Mouse (Mus musculus): Measurements from ENCODE around the gene Micu1.

Gene Micu1

GRCm38 (mm10) chr10:59809991-59810574, 107.8 kb downstream of the Micu1 start:
- in situ Hi-C loops (cut with MboI, MseI), result loop anchor here (10.0 kb wide), 2 partner anchors 175 to 1185 kb away; no protein-coding TSS in a partner anchor

- in situ Hi-C loops (cut with MboI, MseI), result loop anchor here (10.0 kb wide), 2 partner anchors 178 to 1188 kb away; no protein-coding TSS in a partner anchor
Observed at GRCm38 (mm10) chr10:59812939-59813338, 110.7 kb downstream of the Micu1 start.

- in situ Hi-C loops (cut with MboI, MseI), result loop anchor here (10.0 kb wide), 2 partner anchors 179 to 1189 kb away; no protein-coding TSS in a partner anchor
Observed at GRCm38 (mm10) chr10:59813759-59814158, 111.5 kb downstream of the Micu1 start.

- in situ Hi-C loops (cut with MboI, MseI), result loop anchor here (10.0 kb wide), 2 partner anchors 180 to 1190 kb away; no protein-coding TSS in a partner anchor
Observed at GRCm38 (mm10) chr10:59814505-59815155, 112.4 kb downstream of the Micu1 start.

GRCm38 (mm10) chr10:59816569-59816968, 114.3 kb downstream of the Micu1 start:
- in situ Hi-C loops (cut with MboI, MseI), result loop anchor here (10.0 kb wide), 2 partner anchors 182 to 1192 kb away; no protein-coding TSS in a partner anchor

GRCm38 (mm10) chr10:59817528-59817927, 115.3 kb downstream of the Micu1 start:
- in situ Hi-C loops (cut with MboI, MseI), result loop anchor here (10.0 kb wide), 2 partner anchors 183 to 1193 kb away; no protein-coding TSS in a partner anchor

GRCm38 (mm10) chr10:59817991-59818390, 115.7 kb downstream of the Micu1 start:
- in situ Hi-C loops (cut with MboI, MseI), result loop anchor here (10.0 kb wide), 2 partner anchors 183 to 1193 kb away; no protein-coding TSS in a partner anchor

GRCm38 (mm10) chr10:59819146-59819545, 116.9 kb downstream of the Micu1 start:
- in situ Hi-C loops (cut with MboI, MseI), result loop anchor here (10.0 kb wide), 2 partner anchors 184 to 1194 kb away; no protein-coding TSS in a partner anchor

- in situ Hi-C loops (cut with MboI, MseI), result no loop called here
Observed at GRCm38 (mm10) chr10:59820886-59821285, 118.6 kb downstream of the Micu1 start.

GRCm38 (mm10) chr10:59821334-59822066, 119.2 kb downstream of the Micu1 start:
- in situ Hi-C loops (cut with MboI, MseI), result no loop called here

GRCm38 (mm10) chr10:59822857-59823256, 120.6 kb downstream of the Micu1 start:
- in situ Hi-C loops (cut with MboI, MseI), result no loop called here

- in situ Hi-C loops (cut with MboI, MseI), result no loop called here
Observed at GRCm38 (mm10) chr10:59825137-59825812, 123.0 kb downstream of the Micu1 start.

GRCm38 (mm10) chr10:59829886-59830285, 127.6 kb downstream of the Micu1 start:
- in situ Hi-C loops (cut with MboI, MseI), result no loop called here

- in situ Hi-C loops (cut with MboI, MseI), result no loop called here
Observed at GRCm38 (mm10) chr10:59831950-59832349, 129.7 kb downstream of the Micu1 start.

GRCm38 (mm10) chr10:59835301-59836155, 133.3 kb downstream of the Micu1 start:
- in situ Hi-C loops (cut with MboI, MseI), result no loop called here

- in situ Hi-C loops (cut with MboI, MseI), result no loop called here
Observed at GRCm38 (mm10) chr10:59837490-59837889, 135.2 kb downstream of the Micu1 start.

GRCm38 (mm10) chr10:59841434-59841833, 139.2 kb downstream of the Micu1 start:
- in situ Hi-C loops (cut with MboI, MseI), result no loop called here

- in situ Hi-C loops (cut with MboI, MseI), result no loop called here
Observed at GRCm38 (mm10) chr10:59843125-59843524, 140.8 kb downstream of the Micu1 start.

GRCm38 (mm10) chr10:59844686-59845085, 142.4 kb downstream of the Micu1 start:
- in situ Hi-C loops (cut with MboI, MseI), result no loop called here

GRCm38 (mm10) chr10:59846416-59846815, 144.1 kb downstream of the Micu1 start:
- in situ Hi-C loops (cut with MboI, MseI), result no loop called here

All from regulatory T cell (primary cell).